Mouse (Mus musculus): Measurements from ENCODE around the gene Slc9a9. TPM values are rescaled to one million over a fixed set of nuclear protein-coding genes. Genes with fewer than 3 reads are reported as not detected.
A peak's percentile ranks its signal among the peaks of the same experiment; 100 is the strongest.

The Slc9a9 gene
- polyA plus RNA-seq, 2 experiments, result 3.7 to 5.1 TPM

GRCm38 (mm10) chr9:94738555-94739427, 69.1 kb downstream of the Slc9a9 start:
- Histone ChIP-seq H3K9me3 (ENCODE audit: control insufficient read depth, low read length) (no peaks in the 10 kb centered on the region), H3K4me1 (ENCODE audit: control insufficient read depth, insufficient read depth, low read length) (no peaks in the 10 kb centered on the region), H3K27ac (replicated peaks; ENCODE audit: low read depth, low read length) (no peak overlapping the region), H3K36me3 (ENCODE audit: control insufficient read depth, insufficient read depth, low read length) (no peaks in the 10 kb centered on the region), H3K4me3 (replicated peaks; ENCODE audit: low read length) (no peak overlapping the region), H3K27me3 (ENCODE audit: control insufficient read depth, insufficient read depth, low read length) (no peaks in the 10 kb centered on the region), H3K4me2 (replicated peaks; ENCODE audit: low read depth, low read length, severe bottlenecking) (no peak overlapping the region), H3K9ac (ENCODE audit: low read depth, low read length, severe bottlenecking) (no peak overlapping the region)
- ATAC-seq (ENCODE audit: low FRiP score, low read depth), result peak; percentile 55; the same call in 1 of the 2 replicates
- TF ChIP-seq POLR2A (IDR thresholded peaks at IDR 0.05; ENCODE audit: borderline replicate concordance, extremely low read depth, insufficient read depth, insufficient read length), result no peak
- 46% methylated on average over 6 of the region's 6 CpGs for WGBS
- DNase-seq (ENCODE audit: low spot score), result peak; percentile 93

DNA sequence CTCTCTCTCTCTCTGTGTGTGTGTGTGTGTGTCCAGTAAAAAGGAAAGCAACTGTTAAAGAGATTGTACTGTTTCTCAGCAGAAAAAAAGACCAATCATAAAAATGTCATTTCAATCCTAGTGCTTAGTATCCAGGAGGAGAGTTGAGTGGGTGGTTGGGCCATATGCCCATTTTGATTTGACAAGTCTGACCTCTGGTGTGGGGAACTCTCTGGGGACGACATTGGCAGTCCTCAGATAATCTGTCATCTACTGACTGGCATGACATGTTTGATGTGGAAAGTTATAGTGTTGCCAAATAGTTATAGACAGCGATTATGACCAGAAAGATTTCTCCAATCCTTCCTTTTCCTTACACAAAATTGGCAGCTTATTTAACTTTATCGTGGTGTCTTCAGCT, 71.1 kb downstream of the Slc9a9 start:
- Histone ChIP-seq H3K4me1 (ENCODE audit: control insufficient read depth, insufficient read depth, low read length) (no peaks in the 10 kb centered on the region), H3K36me3 (ENCODE audit: control insufficient read depth, insufficient read depth, low read length) (no peaks in the 10 kb centered on the region), H3K9me3 (ENCODE audit: control insufficient read depth, low read length) (no peaks in the 10 kb centered on the region), H3K27me3 (ENCODE audit: control insufficient read depth, insufficient read depth, low read length) (no peaks in the 10 kb centered on the region), H3K27ac (replicated peaks; ENCODE audit: low read depth, low read length) (no peak overlapping the region), H3K4me2 (replicated peaks; ENCODE audit: low read depth, low read length, severe bottlenecking) (no peak overlapping the region), H3K4me3 (replicated peaks; ENCODE audit: low read length) (no peak overlapping the region), H3K9ac (ENCODE audit: low read depth, low read length, severe bottlenecking) (no peak overlapping the region)
- TF ChIP-seq POLR2A (IDR thresholded peaks at IDR 0.05; ENCODE audit: borderline replicate concordance, extremely low read depth, insufficient read depth, insufficient read length), result no peak
- no peak for DNase-seq (ENCODE audit: low spot score)
- 74% methylated on average over 3 of the region's 3 CpGs for WGBS
- no peak for ATAC-seq (ENCODE audit: low FRiP score, low read depth)

DNA sequence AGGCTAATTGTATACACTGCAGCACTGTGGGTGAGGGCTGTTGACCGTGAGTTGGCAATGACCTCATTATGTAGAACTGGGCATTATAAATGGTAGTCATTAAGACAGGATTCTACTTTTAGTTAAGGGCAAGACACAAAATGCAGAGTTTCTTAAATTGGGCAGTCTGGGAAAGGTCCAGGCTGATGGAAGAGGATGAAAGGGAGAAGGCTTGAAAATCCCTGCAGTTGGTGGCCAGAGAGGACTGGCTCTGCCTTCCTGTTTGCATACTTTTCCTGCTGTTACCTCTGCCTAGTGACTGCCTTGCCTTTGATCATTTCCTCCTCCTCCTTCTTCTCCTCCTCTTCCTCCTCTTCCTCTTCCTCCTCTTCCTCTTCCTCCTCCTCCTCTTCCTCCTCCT, 73.6 kb downstream of the Slc9a9 start:
- Histone ChIP-seq H3K36me3 (ENCODE audit: control insufficient read depth, insufficient read depth, low read length) (no peaks in the 10 kb centered on the region), H3K27ac (replicated peaks; ENCODE audit: low read depth, low read length) (no peak overlapping the region), H3K27me3 (ENCODE audit: control insufficient read depth, insufficient read depth, low read length) (no peaks in the 10 kb centered on the region), H3K9ac (ENCODE audit: low read depth, low read length, severe bottlenecking) (no peak overlapping the region), H3K4me3 (replicated peaks; ENCODE audit: low read length) (no peak overlapping the region), H3K4me1 (ENCODE audit: control insufficient read depth, insufficient read depth, low read length) (no peaks in the 10 kb centered on the region), H3K4me2 (replicated peaks; ENCODE audit: low read depth, low read length, severe bottlenecking) (no peak overlapping the region), H3K9me3 (ENCODE audit: control insufficient read depth, low read length) (no peaks in the 10 kb centered on the region)
- TF ChIP-seq POLR2A (IDR thresholded peaks at IDR 0.05; ENCODE audit: borderline replicate concordance, extremely low read depth, insufficient read depth, insufficient read length), result no peak
- ATAC-seq (ENCODE audit: low FRiP score, low read depth) (no peak), DNase-seq (ENCODE audit: low spot score) (no peak)
- WGBS, result 73% methylated on average over 1 of the region's 1 CpGs

DNA sequence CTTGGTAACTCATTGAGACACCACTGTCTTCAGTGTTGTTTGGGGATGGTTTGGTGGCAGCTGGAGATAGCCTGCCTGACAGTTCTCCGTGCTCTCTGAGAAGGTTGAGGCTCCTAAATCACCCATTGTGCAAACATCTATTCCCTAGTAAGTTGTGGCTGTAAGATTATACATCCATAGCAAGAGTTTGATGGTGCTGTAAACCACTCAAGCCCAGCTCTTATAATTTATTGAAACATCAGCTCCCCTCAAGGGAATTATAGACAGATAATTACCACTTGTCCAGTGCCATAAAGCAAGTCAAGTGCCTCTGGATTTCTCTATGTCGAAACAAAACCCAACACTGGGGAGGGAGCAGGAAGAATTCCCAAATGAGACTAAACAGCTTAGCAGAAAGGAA, 78.8 kb downstream of the Slc9a9 start:
- Histone ChIP-seq H3K4me2 (replicated peaks; ENCODE audit: low read depth, low read length, severe bottlenecking) (no peak overlapping the region), H3K4me1 (ENCODE audit: control insufficient read depth, insufficient read depth, low read length) (no peaks in the 10 kb centered on the region), H3K36me3 (ENCODE audit: control insufficient read depth, insufficient read depth, low read length) (no peaks in the 10 kb centered on the region), H3K9me3 (ENCODE audit: control insufficient read depth, low read length) (no peaks in the 10 kb centered on the region), H3K27ac (replicated peaks; ENCODE audit: low read depth, low read length) (no peak overlapping the region), H3K27me3 (ENCODE audit: control insufficient read depth, insufficient read depth, low read length) (no peaks in the 10 kb centered on the region), H3K9ac (ENCODE audit: low read depth, low read length, severe bottlenecking) (no peak overlapping the region), H3K4me3 (replicated peaks; ENCODE audit: low read length) (no peak overlapping the region)
- WGBS, result 51% methylated on average over 2 of the region's 2 CpGs
- ATAC-seq (ENCODE audit: low FRiP score, low read depth) (no peak), DNase-seq (ENCODE audit: low spot score) (no peak)
- TF ChIP-seq POLR2A (IDR thresholded peaks at IDR 0.05; ENCODE audit: borderline replicate concordance, extremely low read depth, insufficient read depth, insufficient read length), result no peak

DNA sequence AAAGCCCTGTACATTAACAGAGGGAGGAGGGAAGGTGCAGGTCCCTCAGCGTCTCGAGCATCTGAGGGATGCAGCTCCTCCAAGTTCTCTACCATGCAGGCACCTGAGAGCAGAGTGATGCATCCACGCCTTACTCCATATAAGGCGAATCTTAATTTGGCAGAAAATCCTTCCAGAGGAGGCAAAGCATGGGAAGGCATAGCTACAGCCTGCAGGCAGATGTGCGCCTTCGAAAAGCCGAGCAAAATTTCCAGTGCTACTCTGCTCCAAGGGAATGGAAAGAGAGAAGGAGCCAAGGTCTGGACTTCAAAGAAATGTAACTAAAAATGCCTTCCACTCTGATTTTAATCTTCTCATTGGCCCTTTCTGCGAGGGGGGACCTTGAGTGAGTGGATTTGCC, 80.5 kb downstream of the Slc9a9 start:
- H3K4me1 ChIP-seq (ENCODE audit: control insufficient read depth, insufficient read depth, low read length), result no peaks in the 10 kb centered on the region
- no peak overlapping the region for H3K4me3 ChIP-seq (replicated peaks; ENCODE audit: low read length)
- H3K27me3 ChIP-seq (ENCODE audit: control insufficient read depth, insufficient read depth, low read length), result no peaks in the 10 kb centered on the region
- H3K27ac ChIP-seq (replicated peaks; ENCODE audit: low read depth, low read length), result no peak overlapping the region
- H3K4me2 ChIP-seq (replicated peaks; ENCODE audit: low read depth, low read length, severe bottlenecking), result no peak overlapping the region
- DNase-seq (ENCODE audit: low spot score) (no peak), ATAC-seq (ENCODE audit: low FRiP score, low read depth) (no peak)
- H3K9ac ChIP-seq (ENCODE audit: low read depth, low read length, severe bottlenecking), result no peak overlapping the region
- H3K9me3 ChIP-seq (ENCODE audit: control insufficient read depth, low read length), result no peaks in the 10 kb centered on the region
- no peak for TF ChIP-seq POLR2A (IDR thresholded peaks at IDR 0.05; ENCODE audit: borderline replicate concordance, extremely low read depth, insufficient read depth, insufficient read length)
- no peaks in the 10 kb centered on the region for H3K36me3 ChIP-seq (ENCODE audit: control insufficient read depth, insufficient read depth, low read length)
- WGBS, result 56% methylated on average over 8 of the region's 8 CpGs
